Mouse (Mus musculus): ENCODE data around the gene Wwox. TPM values are rescaled to one million over a fixed set of nuclear protein-coding genes. Genes with fewer than 3 reads are reported as not detected.

Gene Wwox
- polyA plus RNA-seq, 1 experiment from 2014 or later, result 10.9 TPM

- 0 out of 2 replicates have a peak, but pooled peaks have one; percentile 18 for ATAC-seq
- H3K4me2 ChIP-seq (ENCODE audit: low read depth, low read length), result no peak overlapping the region
- H3K4me3 ChIP-seq (ENCODE audit: low read length), result no peak overlapping the region
- H3K4me1 ChIP-seq (ENCODE audit: control insufficient read depth, insufficient read depth, low read length), result no peaks in the 10 kb centered on the region
- no peak overlapping the region for H3K27ac ChIP-seq (ENCODE audit: low read length)
- no peak overlapping the region for H3K9ac ChIP-seq (ENCODE audit: low read depth, low read length)
- WGBS, result 74% methylated on average over 15 of the region's 15 CpGs
- H3K36me3 ChIP-seq (ENCODE audit: control insufficient read depth, insufficient read depth, low read length), result no peaks in the 10 kb centered on the region
- no peaks in the 10 kb centered on the region; the same call in 1 of the 2 replicates for H3K27me3 ChIP-seq (replicated peaks; ENCODE audit: control insufficient read depth, insufficient read depth, low read length)
- H3K9me3 ChIP-seq (ENCODE audit: control insufficient read depth, low read length), result no peaks in the 10 kb centered on the region
Observed at GRCm38 (mm10) chr8:114978206-114978960, 538.9 kb downstream of the Wwox start.

GRCm38 (mm10) chr8:114979671-114980070, 540.2 kb downstream of the Wwox start:
- no peaks in the 10 kb centered on the region for H3K9me3 ChIP-seq (ENCODE audit: control insufficient read depth, low read length)
- no peaks in the 10 kb centered on the region for H3K4me1 ChIP-seq (ENCODE audit: control insufficient read depth, insufficient read depth, low read length)
- no peaks in the 10 kb centered on the region; the same call in 1 of the 2 replicates for H3K27me3 ChIP-seq (replicated peaks; ENCODE audit: control insufficient read depth, insufficient read depth, low read length)
- H3K4me2 ChIP-seq (ENCODE audit: low read depth, low read length), result no peak overlapping the region
- no peak overlapping the region for H3K9ac ChIP-seq (ENCODE audit: low read depth, low read length)
- H3K4me3 ChIP-seq (ENCODE audit: low read length), result no peak overlapping the region
- no peak for ATAC-seq
- no peaks in the 10 kb centered on the region for H3K36me3 ChIP-seq (ENCODE audit: control insufficient read depth, insufficient read depth, low read length)
- no peak overlapping the region for H3K27ac ChIP-seq (ENCODE audit: low read length)

GRCm38 (mm10) chr8:114982762-114983161, 543.3 kb downstream of the Wwox start:
- Histone ChIP-seq H3K4me3 (ENCODE audit: low read length) (no peak overlapping the region), H3K4me2 (ENCODE audit: low read depth, low read length) (no peak overlapping the region), H3K27me3 (replicated peaks; ENCODE audit: control insufficient read depth, insufficient read depth, low read length) (no peaks in the 10 kb centered on the region), H3K9me3 (ENCODE audit: control insufficient read depth, low read length) (no peaks in the 10 kb centered on the region), H3K27ac (ENCODE audit: low read length) (no peak overlapping the region), H3K9ac (ENCODE audit: low read depth, low read length) (no peak overlapping the region), H3K36me3 (ENCODE audit: control insufficient read depth, insufficient read depth, low read length) (no peaks in the 10 kb centered on the region), H3K4me1 (ENCODE audit: control insufficient read depth, insufficient read depth, low read length) (no peaks in the 10 kb centered on the region)
- no peak for ATAC-seq
- 89% methylated on average over 11 of the region's 11 CpGs for WGBS

GRCm38 (mm10) chr8:114984500-114984899, 545.0 kb downstream of the Wwox start:
- Histone ChIP-seq H3K27me3 (replicated peaks; ENCODE audit: control insufficient read depth, insufficient read depth, low read length) (no peaks in the 10 kb centered on the region), H3K4me3 (ENCODE audit: low read length) (no peak overlapping the region), H3K9ac (ENCODE audit: low read depth, low read length) (no peak overlapping the region), H3K27ac (ENCODE audit: low read length) (no peak overlapping the region), H3K4me2 (ENCODE audit: low read depth, low read length) (no peak overlapping the region), H3K36me3 (ENCODE audit: control insufficient read depth, insufficient read depth, low read length) (no peaks in the 10 kb centered on the region), H3K4me1 (ENCODE audit: control insufficient read depth, insufficient read depth, low read length) (no peaks in the 10 kb centered on the region), H3K9me3 (ENCODE audit: control insufficient read depth, low read length) (no peaks in the 10 kb centered on the region)
- 79% methylated on average over 8 of the region's 8 CpGs for WGBS
- no peak for ATAC-seq

GRCm38 (mm10) chr8:114985996-114986395, 546.5 kb downstream of the Wwox start:
- ATAC-seq, result no peak
- WGBS, result 81% methylated on average over 13 of the region's 13 CpGs
- no peaks in the 10 kb centered on the region for H3K4me1 ChIP-seq (ENCODE audit: control insufficient read depth, insufficient read depth, low read length)
- no peaks in the 10 kb centered on the region for H3K9me3 ChIP-seq (ENCODE audit: control insufficient read depth, low read length)
- no peaks in the 10 kb centered on the region for H3K27me3 ChIP-seq (replicated peaks; ENCODE audit: control insufficient read depth, insufficient read depth, low read length)
- H3K4me2 ChIP-seq (ENCODE audit: low read depth, low read length), result no peak overlapping the region
- H3K27ac ChIP-seq (ENCODE audit: low read length), result no peak overlapping the region
- H3K36me3 ChIP-seq (ENCODE audit: control insufficient read depth, insufficient read depth, low read length), result no peaks in the 10 kb centered on the region
- H3K9ac ChIP-seq (ENCODE audit: low read depth, low read length), result no peak overlapping the region
- H3K4me3 ChIP-seq (ENCODE audit: low read length), result no peak overlapping the region

GRCm38 (mm10) chr8:114986971-114987370, 547.5 kb downstream of the Wwox start:
- no peak overlapping the region for H3K4me2 ChIP-seq (ENCODE audit: low read depth, low read length)
- no peaks in the 10 kb centered on the region for H3K36me3 ChIP-seq (ENCODE audit: control insufficient read depth, insufficient read depth, low read length)
- no peak overlapping the region for H3K4me3 ChIP-seq (ENCODE audit: low read length)
- 79% methylated on average over 10 of the region's 10 CpGs for WGBS
- H3K9ac ChIP-seq (ENCODE audit: low read depth, low read length), result no peak overlapping the region
- no peak overlapping the region for H3K27ac ChIP-seq (ENCODE audit: low read length)
- ATAC-seq, result no peak
- no peaks in the 10 kb centered on the region for H3K4me1 ChIP-seq (ENCODE audit: control insufficient read depth, insufficient read depth, low read length)
- H3K27me3 ChIP-seq (replicated peaks; ENCODE audit: control insufficient read depth, insufficient read depth, low read length), result no peaks in the 10 kb centered on the region
- no peaks in the 10 kb centered on the region for H3K9me3 ChIP-seq (ENCODE audit: control insufficient read depth, low read length)

GRCm38 (mm10) chr8:114990865-114991613, 551.6 kb downstream of the Wwox start:
- Histone ChIP-seq H3K27me3 (replicated peaks; ENCODE audit: control insufficient read depth, insufficient read depth, low read length) (no peaks in the 10 kb centered on the region), H3K36me3 (ENCODE audit: control insufficient read depth, insufficient read depth, low read length) (no peaks in the 10 kb centered on the region), H3K27ac (ENCODE audit: low read length) (no peak overlapping the region), H3K4me2 (ENCODE audit: low read depth, low read length) (no peak overlapping the region), H3K9me3 (ENCODE audit: control insufficient read depth, low read length) (no peaks in the 10 kb centered on the region), H3K4me3 (ENCODE audit: low read length) (no peak overlapping the region), H3K4me1 (ENCODE audit: control insufficient read depth, insufficient read depth, low read length) (no peaks in the 10 kb centered on the region), H3K9ac (ENCODE audit: low read depth, low read length) (no peak overlapping the region)
- no peak for ATAC-seq
- WGBS, result 72% methylated on average over 13 of the region's 13 CpGs

GRCm38 (mm10) chr8:115000736-115001135, 561.3 kb downstream of the Wwox start:
- H3K36me3 ChIP-seq (ENCODE audit: control insufficient read depth, insufficient read depth, low read length), result no peaks in the 10 kb centered on the region
- no peak overlapping the region for H3K27ac ChIP-seq (ENCODE audit: low read length)
- H3K4me3 ChIP-seq (ENCODE audit: low read length), result no peak overlapping the region
- H3K9ac ChIP-seq (ENCODE audit: low read depth, low read length), result no peak overlapping the region
- WGBS, result 72% methylated on average over 11 of the region's 11 CpGs
- ATAC-seq, result no peak
- no peaks in the 10 kb centered on the region for H3K27me3 ChIP-seq (replicated peaks; ENCODE audit: control insufficient read depth, insufficient read depth, low read length)
- H3K4me2 ChIP-seq (ENCODE audit: low read depth, low read length), result no peak overlapping the region
- H3K4me1 ChIP-seq (ENCODE audit: control insufficient read depth, insufficient read depth, low read length), result no peaks in the 10 kb centered on the region
- H3K9me3 ChIP-seq (ENCODE audit: control insufficient read depth, low read length), result no peaks in the 10 kb centered on the region

- ATAC-seq, result no peak
- Histone ChIP-seq H3K36me3 (ENCODE audit: control insufficient read depth, insufficient read depth, low read length) (no peaks in the 10 kb centered on the region), H3K4me1 (ENCODE audit: control insufficient read depth, insufficient read depth, low read length) (peaks cover 9% of the 10 kb centered on the region), H3K9ac (ENCODE audit: low read depth, low read length) (no peak overlapping the region), H3K4me2 (ENCODE audit: low read depth, low read length) (no peak overlapping the region), H3K4me3 (ENCODE audit: low read length) (no peak overlapping the region), H3K27me3 (replicated peaks; ENCODE audit: control insufficient read depth, insufficient read depth, low read length) (no peaks in the 10 kb centered on the region), H3K9me3 (ENCODE audit: control insufficient read depth, low read length) (no peaks in the 10 kb centered on the region), H3K27ac (ENCODE audit: low read length) (no peak overlapping the region)
- 79% methylated on average over 3 of the region's 3 CpGs for WGBS
Observed at GRCm38 (mm10) chr8:115005021-115005420, 565.6 kb downstream of the Wwox start.

All from intestine, embryonic 16.5 days (tissue).